Mouse (Mus musculus) lung, adult 18-20 months (tissue): Measurements from ENCODE around the gene Fastk.

Source experiments
- DNase-seq, 2 experiments: peaks; one replicate each; pipeline ENCODE4 v3.0.0; 2022; ENCODE audit warnings: mixed read lengths in 2 of 2

Gene Fastk

DNA sequence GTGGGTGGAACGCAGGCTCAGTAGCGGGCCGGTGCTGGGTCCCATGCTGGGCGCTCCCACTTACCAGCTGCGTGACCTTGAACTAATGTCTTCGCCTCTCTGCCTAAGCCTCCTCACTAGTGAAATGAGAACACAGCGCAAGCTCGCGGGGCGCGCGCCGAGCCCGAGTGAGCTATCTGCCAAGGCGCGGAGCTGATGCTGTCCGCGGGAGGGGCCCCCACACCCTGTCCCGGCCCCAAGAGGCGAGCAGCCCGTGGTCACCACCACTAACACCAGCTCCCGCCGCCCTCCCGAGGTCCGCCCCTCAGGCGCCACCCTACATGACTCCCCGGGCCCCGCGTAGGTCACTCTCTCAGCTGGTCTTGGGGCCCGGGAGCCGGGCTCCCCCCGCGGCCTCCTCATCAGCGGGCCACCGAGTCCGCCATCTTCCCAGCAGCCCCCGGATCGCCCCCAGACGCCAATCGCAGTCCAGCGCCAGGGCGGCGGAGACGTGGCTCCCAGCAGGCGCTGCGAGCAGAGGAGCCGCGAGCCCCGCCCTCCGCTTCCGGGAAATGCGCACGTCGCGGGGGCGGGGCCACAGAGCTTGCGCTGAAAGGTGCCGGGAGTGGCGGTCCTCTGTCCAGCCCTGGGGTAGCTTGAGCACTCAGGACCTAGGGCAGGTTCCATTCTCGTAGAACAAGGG lies at the start of gene Fastk:
TSS of gene Fastk (minus strand) at position 542 of the 682 bp plus-strand sequence.
- DNase-seq, result peak; percentile 92 to 95

DNA sequence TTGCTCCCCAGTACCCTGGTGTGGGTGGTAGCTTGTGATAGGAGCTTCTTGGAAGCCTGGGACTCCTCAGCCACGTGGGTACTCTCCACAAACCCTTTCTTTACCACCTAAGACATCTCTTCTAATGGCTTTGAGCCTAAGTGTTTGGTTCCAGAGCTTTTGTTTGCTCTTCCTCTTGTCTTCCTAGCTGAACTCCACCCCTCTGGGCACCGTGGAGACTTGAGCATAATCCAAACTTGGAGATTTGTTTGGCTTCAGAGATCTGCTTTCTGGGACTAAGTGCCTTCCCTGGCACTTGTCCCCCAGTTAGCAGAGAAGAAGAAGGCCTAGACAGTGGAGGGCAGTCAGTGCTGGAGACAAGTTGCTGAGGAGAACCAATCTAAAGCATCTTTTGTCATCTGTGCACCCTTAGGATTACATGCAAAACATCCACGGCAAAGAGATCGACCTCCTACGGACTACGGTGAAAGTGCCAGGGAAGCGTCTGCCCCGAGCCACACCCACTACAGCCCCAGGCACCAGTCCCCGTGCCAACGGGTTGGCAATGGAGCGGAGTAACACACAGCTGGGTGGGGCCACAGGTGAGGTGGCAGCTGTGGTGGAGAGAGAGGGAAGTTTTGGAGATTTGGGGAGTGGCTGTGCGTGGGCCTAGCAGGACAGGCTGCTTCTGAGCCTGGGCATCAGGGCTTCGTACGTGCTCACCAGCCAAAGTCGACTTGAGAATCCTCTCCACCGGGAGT lies 47.6 kb upstream of the Fastk start:
- DNase-seq, result peak; percentile 58 to 75

DNA sequence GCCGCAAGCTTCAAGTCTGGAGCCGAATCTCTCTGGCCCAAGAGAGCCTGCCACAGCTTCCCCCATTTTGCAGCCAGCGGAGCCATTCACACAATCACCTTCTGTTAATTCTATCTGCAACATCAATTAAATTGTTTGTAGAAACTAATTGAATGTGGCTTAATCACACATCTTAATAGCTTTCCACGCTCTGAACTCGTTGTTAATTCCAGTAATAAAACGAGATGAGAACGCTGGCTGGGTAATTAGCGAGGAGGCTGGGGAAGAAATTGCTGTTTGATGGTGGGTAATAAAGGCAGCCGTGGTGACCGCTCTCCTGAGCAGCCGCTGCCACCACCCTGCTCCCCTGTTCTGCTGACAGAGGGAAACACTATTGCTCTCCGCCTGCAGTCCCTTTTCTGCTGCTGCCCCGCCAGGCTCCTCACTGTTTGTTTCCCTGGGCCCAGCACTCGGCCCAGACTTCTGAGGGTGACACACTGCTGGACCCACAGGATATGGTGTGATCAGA lies 45.4 kb upstream of the Fastk start:
- no peak for DNase-seq

DNA sequence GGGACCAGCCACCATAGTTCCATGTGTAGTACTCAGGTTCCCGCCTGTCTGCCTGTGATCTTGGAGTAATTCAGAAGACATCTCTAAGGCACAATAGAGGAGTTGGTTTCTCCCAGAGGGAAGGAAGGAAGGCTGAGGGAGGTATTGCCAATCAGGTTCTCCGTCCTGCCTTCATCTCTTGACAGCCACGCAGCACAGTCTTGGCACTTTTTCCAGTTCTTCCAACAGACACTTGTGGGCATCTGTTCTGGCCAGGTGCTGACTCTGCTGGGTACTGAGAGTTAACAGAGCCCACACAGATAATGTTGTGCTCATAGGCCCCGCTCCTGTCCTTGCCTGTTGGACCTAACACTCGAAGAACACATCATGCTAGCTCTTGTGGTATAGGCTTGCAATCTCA lies 41.7 kb upstream of the Fastk start:
- no peak for DNase-seq

DNA sequence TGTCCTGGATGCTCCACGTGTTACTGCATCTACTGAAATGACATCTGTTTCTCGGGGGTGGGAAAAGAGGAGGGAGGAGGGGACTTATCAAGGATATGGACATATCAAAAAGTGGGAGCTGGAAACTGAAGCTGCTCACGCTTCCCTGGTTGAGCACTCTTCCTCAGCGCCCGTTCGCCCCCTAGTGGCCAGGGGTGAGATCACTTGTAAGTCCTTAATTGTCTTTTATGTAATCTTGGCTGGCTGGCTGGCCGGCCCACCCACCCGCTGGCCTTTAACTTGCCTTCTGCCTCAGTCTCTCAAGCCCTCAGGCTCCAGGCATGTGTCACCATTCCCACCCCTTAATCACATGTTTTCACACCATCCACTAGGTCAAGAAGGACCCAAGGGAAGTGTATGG lies 41.0 kb upstream of the Fastk start:
- peak; percentile 83 to 88 for DNase-seq

DNA sequence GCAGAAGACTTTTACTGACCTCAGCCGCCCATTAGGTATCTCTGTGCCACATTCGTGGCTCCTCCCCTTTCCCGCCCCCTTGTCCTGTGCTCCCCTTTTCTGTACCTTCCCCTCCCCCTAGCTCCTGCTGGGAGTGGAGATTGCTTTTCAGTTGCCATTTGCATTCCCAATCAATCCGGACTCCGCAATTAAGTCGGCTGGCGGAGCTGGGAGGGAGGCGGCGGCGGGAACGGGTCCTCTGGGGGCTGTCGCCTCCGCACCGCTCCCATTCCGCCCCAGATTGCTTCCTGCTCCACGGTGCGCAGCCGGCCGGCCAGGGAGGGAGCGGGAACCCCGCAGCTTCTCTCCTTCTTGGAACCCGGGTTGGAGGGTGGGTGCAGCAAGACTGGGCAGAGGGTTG lies 39.9 kb upstream of the Fastk start:
- no peak for DNase-seq

DNA sequence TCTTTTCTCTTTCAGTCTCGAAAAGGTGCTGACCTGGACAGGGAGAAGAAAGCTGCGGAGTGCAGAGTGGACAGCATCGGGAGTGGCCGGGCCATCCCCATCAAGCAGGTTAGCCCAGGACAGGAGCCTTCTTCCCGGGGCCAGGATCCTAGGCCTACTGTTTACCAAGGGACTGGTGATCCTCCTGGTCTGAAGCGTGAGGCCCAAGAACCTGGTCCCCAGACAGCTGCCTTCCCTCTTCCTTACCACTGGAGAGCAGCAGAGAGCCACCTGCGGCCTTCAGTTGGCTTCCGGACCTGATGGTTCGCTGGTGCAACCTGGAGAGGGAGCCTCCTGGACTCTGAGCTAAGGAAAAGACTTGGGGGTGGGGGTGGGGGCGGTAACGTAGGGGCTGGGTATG lies 38.2 kb upstream of the Fastk start:
- peak; percentile 68 to 71 for DNase-seq

DNA sequence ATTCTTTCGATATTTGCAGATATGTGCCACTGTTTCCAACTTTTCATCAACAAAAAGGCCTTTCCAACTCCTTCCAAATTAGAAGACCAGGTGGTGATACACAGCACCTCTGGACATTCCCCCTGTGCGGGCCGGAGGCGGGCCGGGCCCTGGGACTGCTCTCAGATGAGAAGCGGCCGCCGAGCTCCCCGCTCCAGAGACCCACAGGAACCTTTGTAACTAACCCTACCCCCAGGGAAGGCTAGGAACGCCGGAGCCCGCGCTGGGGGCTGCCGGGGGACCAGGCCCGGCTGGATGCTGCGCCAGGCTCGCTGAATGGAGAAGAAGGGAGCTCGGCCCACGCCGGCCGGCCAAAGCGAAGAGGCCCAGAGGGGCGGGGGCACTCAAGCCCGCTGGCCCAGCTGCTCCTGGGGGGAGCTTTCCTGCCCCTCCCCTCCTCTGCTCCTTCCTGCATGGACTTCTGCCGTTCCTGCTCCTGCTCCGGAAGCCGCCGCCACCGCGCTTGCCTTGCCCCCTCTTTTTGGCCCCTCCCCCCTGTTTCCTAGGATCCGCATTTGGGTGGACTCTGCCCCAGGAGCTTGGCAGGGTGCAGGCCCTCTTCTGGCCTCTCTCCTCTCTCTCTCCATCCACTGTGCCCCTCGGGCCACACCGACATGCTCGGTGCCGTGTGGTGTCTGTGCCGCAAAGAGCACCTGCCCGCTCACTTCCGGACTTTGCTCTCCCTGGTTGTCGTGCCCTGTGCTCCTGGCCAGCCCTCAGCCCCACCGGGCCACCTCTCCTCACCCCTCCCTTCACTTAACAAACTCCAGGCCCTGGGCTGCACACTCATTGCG lies 37.4 kb upstream of the Fastk start:
- no peak for DNase-seq

DNA sequence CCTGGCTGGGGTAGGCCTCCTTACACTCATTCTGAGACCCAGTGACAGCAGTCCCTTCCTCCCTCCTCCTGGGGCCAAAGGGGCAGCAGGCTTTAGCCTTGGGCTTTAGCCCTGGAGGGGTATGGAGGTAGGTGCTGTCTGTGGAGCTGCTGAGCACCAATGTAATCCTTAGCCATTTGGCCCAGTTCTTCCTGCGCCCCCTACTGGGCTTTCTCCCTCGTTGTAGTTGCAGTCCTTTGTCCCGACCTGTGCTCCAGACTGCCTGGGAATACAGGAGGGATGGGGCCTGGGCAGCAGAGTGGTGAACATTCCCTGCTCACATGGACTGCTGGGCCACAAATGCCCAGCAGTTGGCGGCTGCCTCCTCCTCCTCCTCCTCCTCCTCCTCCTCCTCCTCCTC lies 36.6 kb upstream of the Fastk start:
- DNase-seq, result peak; percentile 58 to 61

DNA sequence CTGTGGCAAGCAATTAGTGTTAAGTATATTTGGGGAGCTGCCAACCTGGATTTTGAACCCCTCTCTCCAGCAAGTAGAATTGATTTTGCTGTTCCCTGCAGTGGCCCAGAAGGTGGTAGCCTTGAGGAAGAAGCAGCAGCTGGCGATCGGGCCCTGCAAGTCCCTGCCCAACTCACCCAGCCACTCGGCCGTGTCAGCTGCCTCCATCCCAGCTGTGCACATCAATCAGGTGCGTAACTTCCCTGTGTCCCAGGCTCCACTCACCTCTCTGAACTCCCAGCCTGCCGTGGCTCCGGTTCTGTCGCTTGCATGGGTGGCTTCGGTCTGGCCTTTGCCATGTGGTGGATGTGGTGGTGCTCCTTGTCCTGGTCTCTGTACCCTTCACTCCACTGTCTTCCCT lies 32.8 kb upstream of the Fastk start:
- no peak for DNase-seq

DNA sequence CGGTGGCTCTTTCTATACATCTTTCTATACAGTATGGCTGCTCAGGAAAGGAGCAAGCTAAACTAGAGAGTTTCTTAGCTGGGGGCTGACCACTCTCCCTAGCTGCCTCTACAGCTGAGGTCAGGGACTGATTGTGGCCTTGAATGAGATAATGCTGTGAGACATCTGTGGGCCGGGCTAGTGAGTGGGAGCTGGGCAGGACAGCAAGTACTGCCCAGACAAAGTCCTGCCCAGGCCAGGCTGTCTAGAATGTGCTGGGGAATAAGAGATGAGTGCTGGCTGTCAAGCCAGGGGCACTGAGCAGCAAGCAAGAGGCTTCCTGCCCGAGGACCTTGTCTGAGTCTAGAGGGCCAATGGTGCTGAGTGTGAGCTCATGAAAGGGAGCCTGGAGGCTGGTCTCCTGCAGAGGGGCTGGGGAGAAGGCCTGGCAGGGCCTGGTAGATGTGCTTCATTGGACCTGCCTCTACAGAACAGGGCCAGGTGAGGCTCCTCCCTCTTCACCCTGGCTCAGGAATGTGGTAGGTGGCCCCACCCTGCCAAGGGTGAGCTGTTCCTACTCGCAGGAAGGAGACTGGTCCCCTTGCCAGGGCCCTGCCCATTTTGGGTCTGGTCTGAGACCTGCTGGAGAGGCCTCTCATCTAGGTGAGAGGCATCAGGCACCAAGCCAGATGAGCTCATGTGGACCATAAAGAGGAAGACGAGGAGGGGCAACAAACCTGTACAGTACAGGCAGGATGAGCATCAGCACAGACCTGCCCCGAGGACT lies 30.6 kb upstream of the Fastk start:
- DNase-seq, result peak; percentile 94 to 96

DNA sequence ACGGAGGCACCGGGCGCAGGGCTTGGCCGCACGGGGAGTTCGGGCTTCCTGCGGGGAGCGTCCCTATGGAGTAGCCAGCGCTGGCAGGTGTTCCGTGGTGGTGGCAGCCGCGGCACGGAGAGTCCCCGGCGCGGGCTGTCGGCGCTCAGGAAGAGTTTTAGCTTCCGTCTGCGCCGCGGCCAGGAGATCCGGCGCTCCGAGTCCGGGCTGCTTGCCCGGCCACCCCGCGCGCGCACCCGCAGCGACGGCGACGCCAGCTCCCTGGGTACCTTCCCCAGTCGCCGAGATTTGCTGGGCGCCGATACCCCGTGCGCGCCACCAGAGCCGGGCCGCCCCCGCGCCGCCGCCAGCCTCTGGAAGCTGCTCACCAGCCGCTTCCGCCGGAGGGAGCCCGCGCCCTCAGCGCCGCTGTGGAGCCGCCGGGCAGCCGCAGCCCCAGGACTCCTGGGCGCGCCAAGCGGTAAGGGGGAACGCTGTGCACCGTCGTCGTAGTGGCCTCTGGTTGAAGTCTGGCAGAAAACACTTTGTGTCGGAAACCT lies 29.7 kb upstream of the Fastk start:
- DNase-seq, result peak in 1 of 2 experiments; percentile 25

DNA sequence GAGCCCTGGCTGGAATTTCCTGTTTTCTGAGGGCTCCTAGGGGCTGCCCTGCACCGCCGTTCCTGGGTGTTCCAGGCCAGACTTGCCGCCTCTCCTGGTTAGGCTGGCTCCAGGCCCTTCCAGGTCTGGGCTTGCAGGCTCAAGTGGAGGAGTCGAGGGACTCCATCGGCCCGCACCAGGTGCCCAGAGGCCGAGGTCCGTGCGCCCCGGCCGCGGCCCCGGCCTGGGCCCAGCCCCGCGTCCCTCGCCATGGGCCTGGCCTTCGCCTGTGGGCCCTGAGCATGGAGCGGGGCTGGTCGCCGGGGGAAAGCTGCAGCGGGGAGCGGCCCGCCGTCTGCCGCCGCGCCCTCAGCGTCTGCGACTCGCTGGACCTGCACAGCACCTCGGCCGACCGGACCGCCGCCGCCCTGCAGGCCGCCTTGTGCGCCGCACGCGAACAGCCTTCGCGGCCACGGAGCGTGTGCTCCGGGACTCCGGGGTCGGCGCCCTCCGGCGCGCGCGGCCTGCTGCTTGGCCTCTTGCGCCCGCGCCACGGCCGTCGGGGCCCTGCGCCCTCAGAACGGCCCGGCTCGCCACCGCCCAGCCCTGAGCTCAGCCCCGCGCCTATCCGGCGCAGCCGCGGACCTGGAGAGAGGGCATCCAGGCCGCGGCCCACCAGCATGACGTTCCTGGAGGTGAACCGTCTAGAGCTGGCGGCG lies 29.1 kb upstream of the Fastk start:
- peak; percentile 82 to 84 for DNase-seq

DNA sequence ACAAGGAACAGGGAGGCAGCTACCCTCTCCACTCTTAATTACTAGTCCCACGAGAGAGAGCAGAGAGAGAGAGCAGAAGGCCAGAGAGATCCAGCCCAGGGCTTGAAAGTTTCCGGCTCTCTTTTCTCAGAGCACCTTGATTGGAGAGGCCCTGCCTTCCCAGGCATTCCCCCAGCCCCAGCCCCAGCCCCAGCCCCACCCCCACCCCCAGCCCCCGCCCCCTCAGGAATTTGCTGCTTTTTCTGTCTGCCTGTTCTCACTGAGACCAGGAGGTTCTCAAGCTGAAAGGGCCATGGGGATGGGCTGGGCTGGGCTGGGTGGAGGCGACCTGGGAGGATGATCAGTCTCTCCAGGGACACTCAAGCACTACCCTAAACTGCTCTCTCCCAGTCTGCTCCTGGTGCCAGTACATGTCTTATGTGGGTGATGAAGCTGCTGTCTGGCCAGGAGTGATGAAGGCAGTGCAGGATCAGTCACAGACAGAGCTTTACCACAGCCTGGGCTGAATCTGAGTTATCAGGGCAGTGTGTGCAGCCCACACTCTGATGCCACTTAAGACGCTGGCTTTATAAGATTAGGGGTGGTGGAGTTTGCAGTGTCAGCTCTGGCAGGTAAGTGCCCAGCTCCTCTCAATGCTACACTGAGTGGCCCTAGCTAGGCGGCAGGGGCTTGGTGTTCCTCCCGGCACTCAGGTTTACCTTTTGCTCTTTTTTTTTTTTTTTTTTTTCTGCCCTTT lies 28.0 kb upstream of the Fastk start:
- DNase-seq, result no peak

DNA sequence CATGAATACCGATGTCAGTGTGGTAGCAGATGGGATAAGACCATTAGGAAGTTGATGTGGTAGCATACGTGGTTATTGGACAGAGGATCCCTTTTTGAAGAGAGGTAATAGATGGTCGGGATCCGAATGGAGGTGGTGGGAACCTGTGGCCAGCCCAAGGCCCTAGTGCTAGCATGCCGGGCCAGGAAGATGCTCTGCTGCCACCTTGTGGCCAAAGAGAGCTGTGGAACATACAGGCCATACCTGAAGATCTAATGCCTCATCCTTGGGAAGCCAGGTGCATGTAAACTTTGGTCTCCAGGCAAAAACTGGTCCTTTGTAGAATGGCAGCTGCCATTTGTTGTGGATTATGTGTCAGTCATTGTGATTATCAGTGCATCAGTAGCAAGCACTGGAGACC lies 25.5 kb upstream of the Fastk start:
- peak; percentile 75 to 83 for DNase-seq

DNA sequence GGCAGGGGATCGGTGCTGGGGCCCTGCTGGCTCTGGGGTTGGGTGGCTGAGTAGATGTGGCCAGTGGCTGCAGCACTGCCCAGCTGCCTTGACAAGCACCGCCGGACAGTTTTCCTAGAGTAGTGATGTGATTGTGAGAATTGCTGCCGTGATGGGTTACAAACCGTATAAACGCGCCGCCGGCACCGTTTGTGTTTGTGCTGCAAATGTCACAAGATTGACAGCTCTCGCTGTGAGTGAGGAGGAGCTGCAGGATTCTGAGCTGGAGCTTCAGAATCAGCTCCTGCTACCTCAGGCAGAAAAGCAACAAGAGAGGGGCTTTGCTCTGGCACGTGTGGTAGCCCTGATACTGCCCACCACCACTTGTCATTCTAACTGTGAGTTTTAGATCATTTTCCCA lies 21.7 kb upstream of the Fastk start:
- no peak for DNase-seq

DNA sequence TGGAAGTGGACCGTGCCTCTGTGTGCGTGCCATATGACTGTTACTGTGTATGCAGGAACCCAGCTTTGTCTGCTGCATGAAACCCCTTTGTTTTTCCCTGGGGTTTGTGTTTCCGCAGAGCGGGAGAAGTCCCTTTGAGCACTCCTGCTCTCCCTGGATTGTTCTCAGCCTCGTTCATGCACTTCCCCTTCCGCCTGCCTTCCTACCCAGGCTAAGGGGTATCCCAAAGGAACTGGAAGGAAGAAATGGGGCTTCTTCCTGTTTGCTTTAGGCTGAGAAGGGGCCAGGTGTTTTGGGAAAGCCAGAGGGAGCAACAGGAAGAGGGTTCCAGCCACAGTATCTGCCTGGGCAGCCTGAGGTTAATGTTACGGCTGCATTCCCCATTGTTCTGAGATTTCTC lies 10.5 kb upstream of the Fastk start:
- no peak for DNase-seq

DNA sequence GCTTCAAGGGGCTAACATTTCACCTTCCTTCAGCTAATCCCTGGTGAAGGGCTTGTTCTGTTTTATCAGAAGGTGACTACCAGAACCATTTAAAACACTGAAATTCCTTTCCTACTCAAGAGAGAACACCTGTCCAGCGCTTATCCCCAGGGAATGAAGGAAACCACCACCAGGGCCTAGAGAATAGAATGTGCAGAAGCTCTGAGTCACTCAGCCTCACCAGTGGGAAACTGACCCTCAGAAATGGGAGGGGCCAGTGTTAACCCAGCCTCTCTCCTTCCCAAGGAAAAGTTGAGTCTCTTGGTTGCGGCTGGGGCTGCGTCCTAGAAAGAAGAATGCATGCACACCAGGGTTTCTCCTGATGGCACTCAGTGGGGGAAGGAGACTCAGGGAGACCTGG lies 10.0 kb upstream of the Fastk start:
- DNase-seq, result no peak

DNA sequence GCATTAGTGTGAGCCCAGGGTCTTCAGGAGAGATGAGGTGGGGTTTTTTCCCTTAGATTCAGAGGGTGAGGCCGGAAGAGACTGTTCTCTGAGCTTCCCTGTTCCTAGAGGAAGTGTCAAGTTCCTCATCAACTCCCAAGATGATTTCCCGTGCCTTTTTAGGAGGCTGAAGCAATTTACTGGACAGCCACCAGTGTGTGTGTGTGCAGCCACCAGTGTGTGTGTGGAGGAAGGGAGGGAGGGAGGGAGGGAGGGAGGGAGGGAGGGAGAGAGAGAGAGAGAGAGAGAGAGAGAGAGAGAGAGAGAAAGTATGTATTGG lies 8.9 kb upstream of the Fastk start:
- no peak for DNase-seq

DNA sequence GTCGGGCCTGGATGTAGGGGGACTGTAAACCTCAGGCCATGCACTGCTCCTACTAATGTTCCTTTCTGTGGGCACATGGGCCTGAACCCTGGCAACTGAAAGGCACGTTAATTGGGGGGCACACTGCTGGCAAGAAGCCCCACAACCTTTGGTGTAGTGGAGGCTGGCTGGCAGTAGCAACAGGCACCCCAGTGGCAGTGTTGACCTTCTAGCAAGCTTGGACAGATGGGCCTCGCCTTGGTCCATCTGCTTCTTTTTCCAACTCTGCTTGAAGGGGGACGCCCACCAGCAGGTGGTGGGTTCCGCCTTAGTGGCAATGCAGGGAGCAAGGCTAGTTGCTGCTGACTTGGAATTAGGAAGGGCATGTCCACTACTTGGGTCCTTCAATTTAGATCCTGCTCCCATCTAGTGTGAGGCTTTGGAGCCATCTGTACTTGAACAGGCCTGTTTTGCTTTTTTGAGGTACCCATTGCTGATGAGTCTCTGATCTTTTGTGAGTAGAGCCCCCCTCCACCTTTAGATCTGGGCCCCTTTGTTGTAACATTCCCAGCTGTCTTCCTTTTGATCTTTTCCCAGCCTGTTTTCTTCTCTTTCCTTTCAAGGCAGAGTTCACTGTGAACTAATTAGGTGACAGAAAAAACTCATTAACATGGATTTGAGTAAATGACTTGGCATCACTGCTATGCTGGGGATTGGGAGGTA lies 8.3 kb upstream of the Fastk start:
- DNase-seq, result no peak
